Mouse (Mus musculus): Measurements from ENCODE around the gene Lce3c. TPM values are rescaled to one million over a fixed set of nuclear protein-coding genes. Genes with fewer than 3 reads are reported as not detected.

The Lce3c gene
- polyA plus RNA-seq, 1 experiment: not detected

GRCm38 (mm10) chr3:92920364-92920763 is 23.9 kb upstream of the Lce3c start:
- no peak overlapping the region for H3K4me3 ChIP-seq (ENCODE audit: insufficient read depth, poor library complexity, severe bottlenecking)
- TF ChIP-seq MYOG (IDR thresholded peaks at IDR 0.05; ENCODE audit: control insufficient read depth, extremely low read depth, insufficient read length): no peak
- peak; percentile 33 for TF ChIP-seq CTCF (IDR thresholded peaks at IDR 0.05; ENCODE audit: control insufficient read depth, insufficient read depth, insufficient read length)
- TF ChIP-seq MYOD1 (IDR thresholded peaks at IDR 0.05; ENCODE audit: control insufficient read depth, insufficient read length, low read depth): no peak
- no peaks in the 10 kb centered on the region for H3K79me3 ChIP-seq (ENCODE audit: low read depth)

GRCm38 (mm10) chr3:92926130-92926529 is 18.2 kb upstream of the Lce3c start, which contains the start of gene Lce3a:
TSS of gene Lce3a (minus strand) at chr3:92926230.
- Histone ChIP-seq H3K27me3 (ENCODE audit: control insufficient read depth, insufficient read depth, insufficient read length) (no peaks in the 10 kb centered on the region), H3ac (ENCODE audit: control insufficient read depth, insufficient read length, low read depth) (no peak within 1 kb of the TSS), H3K79me2 (ENCODE audit: control insufficient read depth, insufficient read depth) (no peaks in the 10 kb centered on the region), H3K36me3 (ENCODE audit: control insufficient read depth, insufficient read depth) (no peaks in the 10 kb centered on the region), H3K4me3 (ENCODE audit: insufficient read depth, poor library complexity, severe bottlenecking) (no peak within 1 kb of the TSS), H3K79me3 (ENCODE audit: low read depth) (no peaks in the 10 kb centered on the region)
- no peak for TF ChIP-seq CEBPB (IDR thresholded peaks at IDR 0.05; ENCODE audit: low read depth)
- TF ChIP-seq MYOG (IDR thresholded peaks at IDR 0.05; ENCODE audit: control insufficient read depth, extremely low read depth, insufficient read length): no peak
- no peak for TF ChIP-seq MYOD1 (IDR thresholded peaks at IDR 0.05; ENCODE audit: control insufficient read depth, insufficient read length, low read depth)
- TF ChIP-seq CTCF (IDR thresholded peaks at IDR 0.05; ENCODE audit: control insufficient read depth, insufficient read depth, insufficient read length): no peak
- TF ChIP-seq MAX (IDR thresholded peaks at IDR 0.05): no peak
- no peak for TF ChIP-seq USF1 (IDR thresholded peaks at IDR 0.05; ENCODE audit: low read depth)
- no peak for TF ChIP-seq FOSL1 (IDR thresholded peaks at IDR 0.05; ENCODE audit: insufficient read depth, low read length, poor library complexity, severe bottlenecking)

More at GRCm38 (mm10) chr3:92920364-92920763, 23.9 kb upstream of the Lce3c start:
- no peaks in the 10 kb centered on the region for H3K27me3 ChIP-seq (ENCODE audit: control insufficient read depth, insufficient read depth, insufficient read length)
- no peaks in the 10 kb centered on the region for H3K36me3 ChIP-seq (ENCODE audit: control insufficient read depth, insufficient read depth)
- no peaks in the 10 kb centered on the region for H3K79me2 ChIP-seq (ENCODE audit: control insufficient read depth, insufficient read depth)
- H3ac ChIP-seq (ENCODE audit: control insufficient read depth, insufficient read length, low read depth): no peak overlapping the region

GRCm38 (mm10) chr3:92932679-92933078 is 11.6 kb upstream of the Lce3c start, which contains the start of gene Lce3b:
TSS of gene Lce3b (plus strand) at chr3:92932979.
- no peaks in the 10 kb centered on the region for H3K27me3 ChIP-seq (ENCODE audit: control insufficient read depth, insufficient read depth, insufficient read length)
- H3K36me3 ChIP-seq (ENCODE audit: control insufficient read depth, insufficient read depth): no peaks in the 10 kb centered on the region
- H3K4me3 ChIP-seq (ENCODE audit: insufficient read depth, poor library complexity, severe bottlenecking): no peak within 1 kb of the TSS
- H3ac ChIP-seq (ENCODE audit: control insufficient read depth, insufficient read length, low read depth): no peak within 1 kb of the TSS
- no peak for TF ChIP-seq MAX (IDR thresholded peaks at IDR 0.05)
- no peaks in the 10 kb centered on the region for H3K79me3 ChIP-seq (ENCODE audit: low read depth)
- H3K79me2 ChIP-seq (ENCODE audit: control insufficient read depth, insufficient read depth): no peaks in the 10 kb centered on the region

- H3K79me2 ChIP-seq (ENCODE audit: control insufficient read depth, insufficient read depth): no peaks in the 10 kb centered on the region
- no peaks in the 10 kb centered on the region for H3K36me3 ChIP-seq (ENCODE audit: control insufficient read depth, insufficient read depth)
- H3ac ChIP-seq (ENCODE audit: control insufficient read depth, insufficient read length, low read depth): no peak within 1 kb of the TSS
- H3K79me3 ChIP-seq (ENCODE audit: low read depth): no peaks in the 10 kb centered on the region
- no peak within 1 kb of the TSS for H3K4me3 ChIP-seq (ENCODE audit: insufficient read depth, poor library complexity, severe bottlenecking)
- H3K27me3 ChIP-seq (ENCODE audit: control insufficient read depth, insufficient read depth, insufficient read length): no peaks in the 10 kb centered on the region
- no peak for TF ChIP-seq MYOG (IDR thresholded peaks at IDR 0.05; ENCODE audit: control insufficient read depth, extremely low read depth, insufficient read length)
- no peak for TF ChIP-seq CEBPB (IDR thresholded peaks at IDR 0.05; ENCODE audit: low read depth)
- no peak for TF ChIP-seq MYOD1 (IDR thresholded peaks at IDR 0.05; ENCODE audit: control insufficient read depth, insufficient read length, low read depth)
- no peak for TF ChIP-seq FOSL1 (IDR thresholded peaks at IDR 0.05; ENCODE audit: insufficient read depth, low read length, poor library complexity, severe bottlenecking)
- TF ChIP-seq USF1 (IDR thresholded peaks at IDR 0.05; ENCODE audit: low read depth): no peak
- no peak for TF ChIP-seq CTCF (IDR thresholded peaks at IDR 0.05; ENCODE audit: control insufficient read depth, insufficient read depth, insufficient read length)
- no peak for TF ChIP-seq MAX (IDR thresholded peaks at IDR 0.05)
Observed at GRCm38 (mm10) chr3:92957090-92957489, 12.8 kb downstream of the Lce3c start, which contains the start of gene Lce3d. TSS of gene Lce3d (plus strand) at chr3:92957390.

- no peak within 1 kb of the TSS for H3K4me3 ChIP-seq (ENCODE audit: insufficient read depth, poor library complexity, severe bottlenecking)
- H3K79me3 ChIP-seq (ENCODE audit: low read depth): no peaks in the 10 kb centered on the region
- H3ac ChIP-seq (ENCODE audit: control insufficient read depth, insufficient read length, low read depth): no peak within 1 kb of the TSS
- no peaks in the 10 kb centered on the region for H3K79me2 ChIP-seq (ENCODE audit: control insufficient read depth, insufficient read depth)
- H3K27me3 ChIP-seq (ENCODE audit: control insufficient read depth, insufficient read depth, insufficient read length): no peaks in the 10 kb centered on the region
- TF ChIP-seq USF1 (IDR thresholded peaks at IDR 0.05; ENCODE audit: low read depth) (no peak), FOSL1 (IDR thresholded peaks at IDR 0.05; ENCODE audit: insufficient read depth, low read length, poor library complexity, severe bottlenecking) (no peak), MYOD1 (IDR thresholded peaks at IDR 0.05; ENCODE audit: control insufficient read depth, insufficient read length, low read depth) (no peak), MYOG (IDR thresholded peaks at IDR 0.05; ENCODE audit: control insufficient read depth, extremely low read depth, insufficient read length) (no peak), CTCF (IDR thresholded peaks at IDR 0.05; ENCODE audit: control insufficient read depth, insufficient read depth, insufficient read length) (no peak), CEBPB (IDR thresholded peaks at IDR 0.05; ENCODE audit: low read depth) (no peak), MAX (IDR thresholded peaks at IDR 0.05) (no peak)
- no peaks in the 10 kb centered on the region for H3K36me3 ChIP-seq (ENCODE audit: control insufficient read depth, insufficient read depth)
Observed at GRCm38 (mm10) chr3:92966761-92967160, 22.5 kb downstream of the Lce3c start, which contains the start of gene Lce3e. TSS of gene Lce3e (plus strand) at chr3:92967061.

- no peaks in the 10 kb centered on the region for H3K79me3 ChIP-seq (ENCODE audit: low read depth)
Observed at GRCm38 (mm10) chr3:92978484-92978883, 34.2 kb downstream of the Lce3c start.

More at GRCm38 (mm10) chr3:92978484-92978883, 34.2 kb downstream of the Lce3c start:
- Histone ChIP-seq H3ac (ENCODE audit: control insufficient read depth, insufficient read length, low read depth) (no peak overlapping the region), H3K4me3 (ENCODE audit: insufficient read depth, poor library complexity, severe bottlenecking) (no peak overlapping the region), H3K27me3 (ENCODE audit: control insufficient read depth, insufficient read depth, insufficient read length) (no peaks in the 10 kb centered on the region), H3K36me3 (ENCODE audit: control insufficient read depth, insufficient read depth) (no peaks in the 10 kb centered on the region), H3K79me2 (ENCODE audit: control insufficient read depth, insufficient read depth) (no peaks in the 10 kb centered on the region)
- TF ChIP-seq CTCF (IDR thresholded peaks at IDR 0.05; ENCODE audit: control insufficient read depth, insufficient read depth, insufficient read length) (no peak), USF1 (IDR thresholded peaks at IDR 0.05; ENCODE audit: low read depth) (no peak), FOSL1 (IDR thresholded peaks at IDR 0.05; ENCODE audit: insufficient read depth, low read length, poor library complexity, severe bottlenecking) (no peak), MAX (IDR thresholded peaks at IDR 0.05) (no peak), MYOD1 (IDR thresholded peaks at IDR 0.05; ENCODE audit: control insufficient read depth, insufficient read length, low read depth) (no peak), CEBPB (IDR thresholded peaks at IDR 0.05; ENCODE audit: low read depth) (no peak), MYOG (IDR thresholded peaks at IDR 0.05; ENCODE audit: control insufficient read depth, extremely low read depth, insufficient read length) (no peak)

Measured in C2C12 (cell line).